Mouse (Mus musculus) forebrain, embryonic 10.5 days (tissue): ENCODE measurements at regions not wholly inside any gene's neighbourhood (a gene's known extent, or its start where the extent isn't known, plus 50 kb on each side); places are given as distances from the start of the nearest gene placed in this dataset.

Experiments used
- DNase-seq: peaks from one replicate; pipeline ENCODE4 v3.0.0-alpha.2; 2017; ENCODE audit warnings: low spot score; ENCODE audit errors: extremely low spot score
- H3K27ac ChIP-seq: fragments of 300-500 bp; sonication (generic); 2 replicates; pipeline ENCODE4 v1.5.1; 2016; ENCODE audit warnings: mild to moderate bottlenecking
- H3K27me3 ChIP-seq: fragments of 300-500 bp; sonication (generic); 2 replicates; pipeline ENCODE4 v1.6.1; 2016; ENCODE audit warnings: mild to moderate bottlenecking; ENCODE audit not compliant: poor library complexity, severe bottlenecking
- H3K36me3 ChIP-seq: fragments of 300-500 bp; sonication (generic); replicated peaks from 2 replicates; pipeline ENCODE4 v1.6.1; 2016; ENCODE audit warnings: mild to moderate bottlenecking, moderate library complexity
- H3K4me1 ChIP-seq: fragments of 300-500 bp; sonication (generic); 2 replicates; pipeline ENCODE4 v1.6.1; 2016
- H3K4me3 ChIP-seq: fragments of 300-500 bp; sonication (generic); 2 replicates; pipeline ENCODE4 v1.5.1; 2016; ENCODE audit warnings: mild to moderate bottlenecking, moderate library complexity
- H3K9me3 ChIP-seq: fragments of 300-500 bp; sonication (generic); 2 replicates; pipeline ENCODE4 v1.6.1; 2016; ENCODE audit warnings: mild to moderate bottlenecking, moderate library complexity
- WGBS: fragments of 180-500 bp; shearing (Covaris S2); methylation state at CpG from one replicate; pipeline ENCODE4 v1.1.7; 2016; 5-methylcytosine and 5-hydroxymethylcytosine counted together

DNA sequence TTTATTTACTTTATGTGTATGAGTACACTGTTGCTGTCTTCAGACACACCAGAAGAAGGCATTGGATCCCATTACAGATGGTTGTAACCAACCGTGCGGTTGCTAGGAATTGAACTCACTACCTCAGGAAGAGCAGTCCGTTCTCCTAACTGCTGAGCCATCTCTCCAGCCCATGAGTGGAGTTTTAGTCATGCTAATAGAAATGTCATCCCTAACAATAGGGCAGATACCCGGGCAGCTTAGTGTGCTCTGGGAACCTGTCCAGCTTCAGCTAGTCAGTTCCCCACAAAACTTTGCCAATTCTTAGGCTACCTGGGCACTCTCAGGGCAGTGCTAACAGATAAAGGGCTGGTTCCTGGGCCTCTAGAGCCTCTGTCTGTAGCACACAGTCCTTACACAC, 503.9 kb upstream of the Tmem132c start:
- DNase-seq, result no peak
- 81% methylated on average over 4 of the region's 4 CpGs for WGBS
- H3K4me1 ChIP-seq, result peaks cover 9% of the 10 kb centered on the region; the same call in 1 of the 2 replicates

GRCm38 (mm10) chr5:126740861-126741410, 500.7 kb upstream of the Tmem132c start:
- Histone ChIP-seq H3K9me3 (peaks cover 9% of the 10 kb centered on the region; the same call in 1 of the 2 replicates), H3K4me1 (peaks cover 5% of the 10 kb centered on the region; the same call in 1 of the 2 replicates), H3K36me3 (no peaks in the 10 kb centered on the region), H3K4me3 (no peak overlapping the region), H3K27ac (no peak overlapping the region), H3K27me3 (no peaks in the 10 kb centered on the region)
- DNase-seq, result no peak
- WGBS, result 77% methylated on average over 10 of the region's 10 CpGs

More for the DNA sequence above, 503.9 kb upstream of the Tmem132c start:
- Histone ChIP-seq H3K36me3 (no peaks in the 10 kb centered on the region), H3K9me3 (no peaks in the 10 kb centered on the region), H3K27ac (no peak overlapping the region), H3K27me3 (no peaks in the 10 kb centered on the region; the same call in 1 of the 2 replicates), H3K4me3 (no peak overlapping the region)

GRCm38 (mm10) chr5:126755107-126755506, 486.5 kb upstream of the Tmem132c start:
- Histone ChIP-seq H3K27ac (no peak overlapping the region), H3K27me3 (peaks cover 51% of the 10 kb centered on the region), H3K36me3 (no peaks in the 10 kb centered on the region), H3K9me3 (no peaks in the 10 kb centered on the region), H3K4me1 (no peaks in the 10 kb centered on the region; the same call in 1 of the 2 replicates), H3K4me3 (no peak overlapping the region)
- 21% methylated on average over 1 of the region's 1 CpGs for WGBS
- no peak for DNase-seq

GRCm38 (mm10) chr5:126765037-126765707, 476.4 kb upstream of the Tmem132c start:
- Histone ChIP-seq H3K27ac (peak overlapping the region; percentile 16; the same call in 1 of the 2 replicates), H3K4me3 (no peak overlapping the region)

DNA sequence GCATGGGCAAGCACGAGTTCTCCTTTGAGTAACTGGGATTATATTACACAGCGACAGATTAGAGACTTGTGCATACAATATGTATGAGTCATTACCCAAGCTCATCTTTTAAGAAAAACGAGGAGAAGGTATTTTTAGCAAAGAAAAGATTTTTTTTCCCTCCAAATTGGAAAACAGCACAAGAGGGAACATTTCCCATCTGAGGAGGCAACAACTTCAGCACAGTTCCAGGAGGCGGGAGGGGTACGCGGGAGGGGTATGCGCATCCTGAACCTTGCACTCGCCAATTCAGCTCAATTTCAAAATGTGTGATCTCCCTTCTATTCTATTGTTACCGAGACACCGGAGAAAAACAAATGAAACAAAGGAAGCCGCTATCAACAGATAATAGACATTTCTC, 472.6 kb upstream of the Tmem132c start:
- H3K9me3 ChIP-seq, result no peaks in the 10 kb centered on the region
- H3K4me1 ChIP-seq, result peaks cover 25% of the 10 kb centered on the region
- H3K36me3 ChIP-seq, result no peaks in the 10 kb centered on the region
- H3K27me3 ChIP-seq, result peaks cover 65% of the 10 kb centered on the region
- 17% methylated on average over 11 of the region's 11 CpGs for WGBS
- DNase-seq, result no peak
- no peak overlapping the region for H3K27ac ChIP-seq
- H3K4me3 ChIP-seq, result peak overlapping the region; percentile 35; the same call in 1 of the 2 replicates

More at GRCm38 (mm10) chr5:126765037-126765707, 476.4 kb upstream of the Tmem132c start:
- H3K27me3 ChIP-seq, result peaks cover 88% of the 10 kb centered on the region
- peak; percentile 49 for DNase-seq
- 0 out of 2 replicates have a peak, but pooled peaks cover 2% of the 10 kb centered on the region for H3K9me3 ChIP-seq
- H3K4me1 ChIP-seq, result peaks cover 25% of the 10 kb centered on the region
- H3K36me3 ChIP-seq, result no peaks in the 10 kb centered on the region
- 5% methylated on average over 4 of the region's 4 CpGs for WGBS

DNA sequence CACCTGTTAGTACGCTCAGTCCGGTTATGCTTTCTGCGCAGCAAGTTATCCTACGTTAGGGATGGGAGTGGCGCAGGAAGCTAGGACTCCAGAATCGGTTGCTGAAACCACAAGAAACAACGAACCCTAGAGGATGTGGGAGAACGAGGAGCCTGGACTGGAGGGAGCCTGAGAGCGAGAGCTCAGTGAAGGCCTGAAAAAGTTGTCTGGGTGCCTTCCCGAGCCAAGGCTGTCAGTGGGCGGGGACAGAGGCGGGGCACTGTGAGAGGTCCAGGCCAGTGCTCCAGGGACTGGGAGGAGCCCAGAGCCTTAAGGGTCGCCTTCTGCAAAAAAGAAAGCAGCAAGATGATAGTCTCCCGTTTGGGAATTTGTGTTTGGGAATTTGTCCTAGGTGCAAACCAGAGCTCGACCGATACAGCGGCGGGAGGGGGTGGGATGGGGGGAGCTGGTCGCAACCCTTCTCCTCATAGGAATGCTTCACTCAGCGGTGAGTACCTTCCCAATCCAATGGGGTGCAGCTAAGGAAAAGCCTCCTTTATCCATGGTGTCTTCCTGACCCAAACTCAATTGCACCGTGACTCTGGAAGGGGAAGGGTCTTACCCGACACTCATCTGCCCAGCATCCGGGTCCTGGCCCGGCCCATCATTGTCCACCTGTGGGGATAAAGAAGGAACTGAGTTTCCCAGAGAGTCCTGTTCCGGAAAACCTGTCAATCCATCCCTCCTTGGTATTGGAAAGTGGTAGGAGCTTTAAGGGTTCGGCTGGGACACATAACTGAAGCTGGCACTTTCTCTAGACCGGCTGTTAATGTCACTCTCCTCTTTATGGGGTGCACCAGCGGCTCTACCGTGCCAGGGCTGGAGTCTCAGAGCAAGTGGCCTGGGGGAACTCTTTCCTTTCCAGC, 453.6 kb upstream of the Tmem132c start:
- Histone ChIP-seq H3K4me3 (peak overlapping the region; percentile 52), H3K27ac (0 out of 2 replicates have a peak overlapping the region, but pooled peaks have one; percentile 15), H3K4me1 (peaks cover 17% of the 10 kb centered on the region), H3K9me3 (peaks cover 2% of the 10 kb centered on the region; the same call in 1 of the 2 replicates), H3K36me3 (no peaks in the 10 kb centered on the region), H3K27me3 (peaks cover 42% of the 10 kb centered on the region)
- peak; percentile 46 for DNase-seq
- WGBS, result 3% methylated on average over 29 of the region's 29 CpGs

DNA sequence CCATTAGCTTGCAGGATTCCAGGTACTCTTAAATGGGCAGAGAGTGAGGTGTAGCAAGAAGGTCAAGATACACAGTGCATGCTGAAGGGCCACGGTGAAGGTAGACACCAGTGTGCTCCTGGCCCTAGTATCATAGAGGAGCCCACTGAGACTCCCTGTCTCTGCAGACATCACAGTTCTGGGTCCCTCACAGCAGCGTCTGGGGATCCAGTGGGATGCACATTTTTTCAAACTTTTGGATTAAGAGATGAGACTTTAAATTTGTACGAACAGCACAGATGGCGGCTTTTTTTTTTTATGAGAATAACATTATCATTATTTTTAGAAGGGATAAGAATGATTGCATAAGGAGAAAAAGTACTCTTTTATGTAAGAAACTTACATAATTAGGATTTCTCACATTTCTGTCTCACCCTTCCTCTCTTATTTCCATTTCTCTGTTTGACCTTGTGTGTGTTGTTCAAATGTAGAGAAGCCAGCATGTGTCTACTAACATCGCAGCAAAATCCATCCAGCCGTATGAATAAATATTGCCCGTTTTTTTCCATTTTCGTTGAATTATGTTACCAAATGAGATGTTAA, 441.8 kb upstream of the Tmem132c start:
- DNase-seq, result no peak
- no peak overlapping the region for H3K4me3 ChIP-seq
- H3K4me1 ChIP-seq, result no peaks in the 10 kb centered on the region
- H3K27me3 ChIP-seq, result no peaks in the 10 kb centered on the region
- 92% methylated on average over 8 of the region's 8 CpGs for WGBS
- H3K27ac ChIP-seq, result no peak overlapping the region
- no peaks in the 10 kb centered on the region for H3K36me3 ChIP-seq
- H3K9me3 ChIP-seq, result no peaks in the 10 kb centered on the region

- no peaks in the 10 kb centered on the region for H3K36me3 ChIP-seq
- peaks cover 7% of the 10 kb centered on the region for H3K9me3 ChIP-seq
- DNase-seq, result no peak
- H3K27ac ChIP-seq, result no peak overlapping the region
- no peaks in the 10 kb centered on the region for H3K27me3 ChIP-seq
- no peaks in the 10 kb centered on the region for H3K4me1 ChIP-seq
- H3K4me3 ChIP-seq, result no peak overlapping the region
These were observed 435.0 kb upstream of the Tmem132c start for GRCm38 (mm10) chr5:126806656-126807055.

DNA sequence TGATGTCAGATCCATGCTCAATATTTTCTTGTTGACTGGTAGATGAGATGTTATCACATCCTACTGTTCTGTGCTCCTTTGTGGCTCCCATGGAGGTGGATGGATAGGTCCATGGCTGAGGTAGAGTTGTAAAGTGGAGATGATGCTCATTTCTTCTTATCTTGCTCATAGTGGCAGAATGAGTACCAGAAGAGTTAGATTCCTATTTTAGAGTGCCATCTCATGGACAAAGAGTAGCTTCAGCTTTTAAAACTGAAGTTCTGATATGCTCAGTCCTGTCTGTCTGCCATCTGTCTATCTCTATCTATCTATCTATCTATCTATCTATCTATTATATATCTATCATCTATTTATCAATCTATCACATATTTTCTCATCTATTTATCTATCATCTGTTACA, 425.5 kb upstream of the Tmem132c start:
- Histone ChIP-seq H3K27ac (no peak overlapping the region), H3K27me3 (no peaks in the 10 kb centered on the region), H3K4me1 (no peaks in the 10 kb centered on the region), H3K9me3 (peaks cover 6% of the 10 kb centered on the region), H3K4me3 (no peak overlapping the region), H3K36me3 (no peaks in the 10 kb centered on the region)
- DNase-seq, result no peak

- Histone ChIP-seq H3K27me3 (no peaks in the 10 kb centered on the region), H3K4me1 (no peaks in the 10 kb centered on the region), H3K4me3 (no peak overlapping the region), H3K9me3 (no peaks in the 10 kb centered on the region), H3K36me3 (no peaks in the 10 kb centered on the region), H3K27ac (no peak overlapping the region)
- DNase-seq, result no peak
- whole genome bisulfite sequencing, result 92% methylated on average over 3 of the region's 3 CpGs
These were observed 406.2 kb upstream of the Tmem132c start for GRCm38 (mm10) chr5:126835440-126835839.

- H3K27me3 ChIP-seq, result no peaks in the 10 kb centered on the region
- H3K9me3 ChIP-seq, result no peaks in the 10 kb centered on the region
- no peak for DNase-seq
- H3K36me3 ChIP-seq, result no peaks in the 10 kb centered on the region
- no peak overlapping the region for H3K4me3 ChIP-seq
- no peak overlapping the region for H3K27ac ChIP-seq
- 85% methylated on average over 4 of the region's 4 CpGs for WGBS
- no peaks in the 10 kb centered on the region for H3K4me1 ChIP-seq
These were observed 399.0 kb upstream of the Tmem132c start for GRCm38 (mm10) chr5:126842606-126843005.

- H3K27me3 ChIP-seq, result no peaks in the 10 kb centered on the region
- no peak overlapping the region for H3K4me3 ChIP-seq
- no peak overlapping the region for H3K27ac ChIP-seq
- DNase-seq, result no peak
- H3K36me3 ChIP-seq, result no peaks in the 10 kb centered on the region
- no peaks in the 10 kb centered on the region for H3K4me1 ChIP-seq
- WGBS, result 88% methylated on average over 1 of the region's 1 CpGs
- H3K9me3 ChIP-seq, result no peaks in the 10 kb centered on the region
These were observed 379.5 kb upstream of the Tmem132c start for GRCm38 (mm10) chr5:126862078-126862477.
